Mouse (Mus musculus): ENCODE results near the gene Xirp1. TPM values are rescaled to one million over a fixed set of nuclear protein-coding genes. Genes with fewer than 3 reads are reported as not detected.

Xirp1 gene
- polyA plus RNA-seq, 1 experiment = 0.04 TPM

GRCm38 (mm10) chr9:119993092-119993844 lies 30.1 kb downstream of the Xirp1 start:
- no peak for DNase-seq (ENCODE audit: extremely low spot score in 1 of 2, low spot score in 1 of 2)

GRCm38 (mm10) chr9:119991310-119991709 lies 32.1 kb downstream of the Xirp1 start:
- DNase-seq (ENCODE audit: extremely low spot score in 1 of 2, low spot score in 1 of 2) = no peak

- DNase-seq (ENCODE audit: extremely low spot score in 1 of 2, low spot score in 1 of 2) = no peak
Observed at GRCm38 (mm10) chr9:119988304-119988703, 35.1 kb downstream of the Xirp1 start.

GRCm38 (mm10) chr9:119985881-119986574 lies 37.4 kb downstream of the Xirp1 start:
- DNase-seq (ENCODE audit: extremely low spot score in 1 of 2, low spot score in 1 of 2) = no peak

GRCm38 (mm10) chr9:119984536-119985011 lies 38.8 kb downstream of the Xirp1 start, which contains the start of gene Csrnp1:
Gene Csrnp1 (minus strand): TSS chr9:119984658.
- DNase-seq (ENCODE audit: extremely low spot score in 1 of 2, low spot score in 1 of 2) = no peak

GRCm38 (mm10) chr9:119983585-119984535 lies 39.5 kb downstream of the Xirp1 start:
- peak in 1 of 2 experiments; percentile 88 for DNase-seq (ENCODE audit: extremely low spot score in 1 of 2, low spot score in 1 of 2)

- no peak for DNase-seq (ENCODE audit: extremely low spot score in 1 of 2, low spot score in 1 of 2)
Observed at GRCm38 (mm10) chr9:119982956-119983551, 40.3 kb downstream of the Xirp1 start.

- peak in 1 of 2 experiments; percentile 58 for DNase-seq (ENCODE audit: extremely low spot score in 1 of 2, low spot score in 1 of 2)
Observed at GRCm38 (mm10) chr9:119982241-119982811, 41.1 kb downstream of the Xirp1 start.

GRCm38 (mm10) chr9:119981183-119982179 lies 41.9 kb downstream of the Xirp1 start:
- DNase-seq (ENCODE audit: extremely low spot score in 1 of 2, low spot score in 1 of 2) = peak in 1 of 2 experiments; percentile 66

GRCm38 (mm10) chr9:119980770-119981182 lies 42.6 kb downstream of the Xirp1 start:
- DNase-seq (ENCODE audit: extremely low spot score in 1 of 2, low spot score in 1 of 2) = no peak

- DNase-seq (ENCODE audit: extremely low spot score in 1 of 2, low spot score in 1 of 2) = no peak
Observed at GRCm38 (mm10) chr9:119979749-119980148, 43.6 kb downstream of the Xirp1 start.

- DNase-seq (ENCODE audit: extremely low spot score in 1 of 2, low spot score in 1 of 2) = peak in 1 of 2 experiments; percentile 81
Observed at GRCm38 (mm10) chr9:119978811-119979441, 44.5 kb downstream of the Xirp1 start.

GRCm38 (mm10) chr9:119978151-119978810 lies 45.1 kb downstream of the Xirp1 start:
- no peak for DNase-seq (ENCODE audit: extremely low spot score in 1 of 2, low spot score in 1 of 2)

- DNase-seq (ENCODE audit: extremely low spot score in 1 of 2, low spot score in 1 of 2) = no peak
Observed at GRCm38 (mm10) chr9:119977557-119978060, 45.8 kb downstream of the Xirp1 start.

- no peak for DNase-seq (ENCODE audit: extremely low spot score in 1 of 2, low spot score in 1 of 2)
Observed at GRCm38 (mm10) chr9:119976704-119977556, 46.5 kb downstream of the Xirp1 start.

- no peak for DNase-seq (ENCODE audit: extremely low spot score in 1 of 2, low spot score in 1 of 2)
Observed at GRCm38 (mm10) chr9:119975286-119975685, 48.1 kb downstream of the Xirp1 start.

Measured in frontal cortex, adult 2 months (tissue).